Mouse (Mus musculus): ENCODE data around the gene Try5. TPM values are rescaled to one million over a fixed set of nuclear protein-coding genes. Genes with fewer than 3 reads are reported as not detected.
"Not testable (repeated sequence)": the region's sequence is repeated elsewhere in the genome, so short reads cannot be mapped to it uniquely, and the experiment has no call there.

Gene Try5
- polyA plus RNA-seq (2015; fragmentation: Nextera tagmentation; extraction: Ambion mirVana) = not detected in 2 replicates

DNA sequence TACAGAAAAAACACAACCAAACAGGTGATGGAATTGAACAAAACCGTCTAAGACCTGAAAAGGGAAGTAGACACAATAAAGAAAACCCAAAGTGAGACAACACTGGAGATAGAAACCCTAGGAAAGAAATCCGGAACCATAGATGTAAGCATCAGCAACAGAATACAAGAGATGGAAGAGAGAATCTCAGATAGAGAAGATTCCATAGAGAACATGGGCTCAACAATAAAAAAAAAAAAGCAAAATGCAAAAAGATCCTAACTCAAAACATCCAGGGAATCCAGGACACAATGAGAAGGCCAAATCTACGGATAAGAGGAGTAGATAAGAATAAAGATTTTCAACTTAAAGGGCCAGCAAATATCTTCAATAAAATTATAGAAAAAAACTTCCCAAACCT is at the start of gene Try5:
TSS of gene Try5 (minus strand) at position 101 of the 400 bp plus-strand sequence.
- not testable (repeated sequence) for H3K4me3 ChIP-seq; H3K36me3 ChIP-seq; H3K4me1 ChIP-seq; H3K9me3 ChIP-seq; H3K27ac ChIP-seq; H3K4me2 ChIP-seq (replicated peaks); ATAC-seq (ENCODE audit: low FRiP score, low read depth); H3K9ac ChIP-seq; H3K27me3 ChIP-seq
- whole genome bisulfite sequencing = 65% methylated on average over 3 of the region's 3 CpGs

DNA sequence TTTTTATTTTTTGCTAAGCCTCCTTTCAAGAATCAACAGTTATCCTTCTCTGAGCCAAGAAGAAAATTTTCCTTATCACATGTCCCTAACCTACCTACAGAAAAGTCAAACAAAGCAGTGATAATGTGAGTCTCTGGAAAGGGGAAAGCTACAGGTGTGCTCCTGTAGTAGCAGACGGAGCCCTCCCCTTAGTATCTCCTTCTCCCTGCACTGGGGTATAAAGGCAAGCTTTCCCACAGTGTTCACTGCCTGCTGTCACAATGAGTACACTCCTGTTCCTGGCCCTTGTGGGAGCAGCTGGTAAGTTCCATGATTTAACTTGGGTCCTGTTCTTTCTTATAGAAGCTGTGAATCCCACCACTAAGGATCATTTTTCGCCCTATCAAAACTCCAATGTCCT is 37.3 kb upstream of the Try5 start, which contains the start of gene Try10:
TSS of gene Try10 (plus strand) at position 174 of the 400 bp plus-strand sequence.
- Histone ChIP-seq H3K36me3 (no peaks in the 10 kb centered on the region), H3K27ac (no peak within 1 kb of the TSS), H3K9ac (no peak within 1 kb of the TSS), H3K4me2 (replicated peaks) (no peak within 1 kb of the TSS), H3K4me1 (no peaks in the 10 kb centered on the region), H3K27me3 (no peaks in the 10 kb centered on the region), H3K4me3 (no peak within 1 kb of the TSS), H3K9me3 (no peaks in the 10 kb centered on the region)
- no peak for ATAC-seq (ENCODE audit: low FRiP score, low read depth)
- WGBS = 74% methylated on average over 2 of the region's 2 CpGs

DNA sequence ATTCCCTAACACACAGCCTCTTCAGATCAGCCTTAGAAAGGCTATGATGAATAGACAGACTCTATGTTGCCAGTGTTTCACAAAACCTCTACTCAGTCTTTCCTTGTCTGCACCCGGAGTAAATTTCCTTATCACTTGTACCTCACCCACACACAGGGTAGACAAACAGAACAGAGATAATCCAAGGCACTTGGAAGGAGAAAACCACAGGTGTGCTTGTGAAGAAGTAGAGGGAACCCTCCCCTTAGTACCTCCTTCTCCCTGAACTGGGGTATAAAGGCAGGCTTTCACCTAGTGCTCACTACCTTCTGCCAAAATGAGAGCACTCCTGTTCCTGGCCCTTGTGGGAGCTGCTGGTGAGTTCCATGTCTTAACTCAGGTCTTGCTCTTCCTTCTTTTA is 14.7 kb downstream of the Try5 start, which contains the start of gene Try4:
TSS of gene Try4 (plus strand) at position 301 of the 400 bp plus-strand sequence.
- ATAC-seq (ENCODE audit: low FRiP score, low read depth) = no peak
- Histone ChIP-seq H3K9me3 (no peaks in the 10 kb centered on the region), H3K4me1 (no peaks in the 10 kb centered on the region), H3K9ac (no peak within 1 kb of the TSS), H3K36me3 (no peaks in the 10 kb centered on the region), H3K4me3 (no peak within 1 kb of the TSS), H3K27ac (no peak within 1 kb of the TSS), H3K27me3 (no peaks in the 10 kb centered on the region), H3K4me2 (replicated peaks) (no peak within 1 kb of the TSS)
- 85% methylated on average over 1 of the region's 1 CpGs for WGBS

DNA sequence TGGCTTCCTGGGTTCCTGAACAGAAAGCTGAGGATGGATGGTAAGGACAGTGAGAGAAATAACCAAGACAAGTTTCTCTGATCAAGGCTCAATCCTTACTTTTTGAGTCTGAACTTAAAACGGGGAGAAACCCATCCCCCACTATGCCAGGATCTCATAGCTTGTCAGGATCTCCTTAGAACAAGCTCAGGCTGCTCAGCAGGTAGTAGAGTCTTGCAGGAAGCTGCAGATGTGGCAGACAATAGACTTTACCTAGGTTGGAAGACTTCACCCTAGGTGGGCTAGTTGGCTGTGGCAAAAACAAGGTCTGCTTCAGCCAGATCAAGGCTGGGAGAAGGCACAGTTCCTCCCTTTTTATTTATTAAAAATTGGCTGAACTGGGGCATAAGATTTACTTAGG is 18.4 kb downstream of the Try5 start:
- H3K4me1 ChIP-seq = no peaks in the 10 kb centered on the region
- no peak overlapping the region for H3K27ac ChIP-seq
- no peak overlapping the region for H3K9ac ChIP-seq
- ATAC-seq (ENCODE audit: low FRiP score, low read depth) = no peak
- H3K4me2 ChIP-seq (replicated peaks) = no peak overlapping the region
- WGBS = 19% methylated on average over 1 of the region's 1 CpGs
- no peaks in the 10 kb centered on the region for H3K9me3 ChIP-seq
- H3K36me3 ChIP-seq = no peaks in the 10 kb centered on the region
- H3K4me3 ChIP-seq = no peak overlapping the region
- no peaks in the 10 kb centered on the region for H3K27me3 ChIP-seq

DNA sequence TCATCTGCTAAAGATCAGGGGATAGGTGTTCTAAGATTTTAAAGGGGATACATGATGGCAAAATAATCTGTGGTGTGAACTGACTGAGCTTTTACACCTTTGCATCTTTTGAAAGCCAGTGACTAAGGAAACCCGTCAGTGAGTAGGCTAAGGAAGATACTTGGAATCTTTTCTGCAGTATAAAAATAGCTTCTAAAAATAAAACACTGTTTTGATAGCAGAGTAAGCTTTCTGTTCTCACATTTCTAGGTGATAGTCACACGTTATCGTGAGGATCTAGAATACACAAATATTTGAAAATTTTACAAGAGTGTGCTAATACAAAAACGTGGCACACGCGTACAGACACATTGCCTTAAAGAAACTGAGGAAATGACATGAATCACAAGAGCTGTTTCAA is 50.5 kb downstream of the Try5 start:
- WGBS = 89% methylated on average over 6 of the region's 6 CpGs
- no peaks in the 10 kb centered on the region for H3K4me1 ChIP-seq
- no peaks in the 10 kb centered on the region for H3K9me3 ChIP-seq
- no peak overlapping the region for H3K9ac ChIP-seq
- H3K27ac ChIP-seq = no peak overlapping the region
- no peak for ATAC-seq (ENCODE audit: low FRiP score, low read depth)
- no peaks in the 10 kb centered on the region for H3K27me3 ChIP-seq
- H3K4me2 ChIP-seq (replicated peaks) = no peak overlapping the region
- H3K36me3 ChIP-seq = no peaks in the 10 kb centered on the region
- H3K4me3 ChIP-seq = no peak overlapping the region

DNA sequence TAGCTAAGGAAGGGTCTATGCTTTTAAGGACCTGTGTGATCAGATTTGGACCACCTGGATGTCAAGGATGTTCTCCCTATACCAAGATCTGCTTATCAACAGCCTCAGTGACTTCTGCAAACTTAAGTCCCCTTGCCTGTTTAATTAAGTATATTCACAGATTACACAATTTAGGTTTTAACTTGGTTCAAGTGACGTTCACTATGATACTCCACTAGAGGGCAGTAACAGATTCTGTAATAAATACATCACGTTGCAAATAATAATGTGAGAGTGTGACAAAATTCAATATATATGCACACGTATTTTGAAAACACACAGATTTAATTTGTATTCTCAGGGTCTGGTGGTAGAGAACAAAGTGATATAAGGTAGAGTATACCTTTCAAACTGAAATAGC is 53.8 kb downstream of the Try5 start:
- ATAC-seq (ENCODE audit: low FRiP score, low read depth) = no peak
- Histone ChIP-seq H3K4me3 (no peak overlapping the region), H3K9me3 (no peaks in the 10 kb centered on the region), H3K4me2 (replicated peaks) (no peak overlapping the region), H3K9ac (no peak overlapping the region), H3K27me3 (no peaks in the 10 kb centered on the region), H3K4me1 (no peaks in the 10 kb centered on the region), H3K27ac (no peak overlapping the region), H3K36me3 (no peaks in the 10 kb centered on the region)
- WGBS = 48% methylated on average over 3 of the region's 3 CpGs

Other genes starting within 250 kb of the Try5 start
- not detected in 2 replicates for gene Try4, start 14.6 kb downstream of the Try5 start, polyA plus RNA-seq (2015; fragmentation: Nextera tagmentation; extraction: Ambion mirVana)
- 0.23 TPM in 1 of 2 replicates, not detected in the other for gene Try10, start 37.3 kb upstream of the Try5 start, polyA plus RNA-seq (2015; fragmentation: Nextera tagmentation; extraction: Ambion mirVana)
- not detected in 2 replicates for gene Prss3, start 60.8 kb upstream of the Try5 start, polyA plus RNA-seq (2015; fragmentation: Nextera tagmentation; extraction: Ambion mirVana)
- not detected in 2 replicates for gene Gm5771, start 75.5 kb upstream of the Try5 start, polyA plus RNA-seq (2015; fragmentation: Nextera tagmentation; extraction: Ambion mirVana)
- gene Gm10334, start 129.3 kb upstream of the Try5 start, polyA plus RNA-seq (2015; fragmentation: Nextera tagmentation; extraction: Ambion mirVana) = not detected in 2 replicates
- gene Prss1, start 142.1 kb upstream of the Try5 start, polyA plus RNA-seq (2015; fragmentation: Nextera tagmentation; extraction: Ambion mirVana) = 0.19 TPM in 1 of 2 replicates, not detected in the other
- gene Prss2, start 204.9 kb upstream of the Try5 start, polyA plus RNA-seq (2015; fragmentation: Nextera tagmentation; extraction: Ambion mirVana) = not detected in 2 replicates

All from limb, embryonic 13.5 days (tissue).